Mouse (Mus musculus) kidney, adult 11 months (tissue): ENCODE results near the gene Hid1.

Experiments
- DNase-seq: peaks from one replicate; pipeline ENCODE4 v3.0.0; 2022

Gene Hid1

GRCm38 (mm10) chr11:115335223-115335622, 32.3 kb downstream of the Hid1 start:
- no peak for DNase-seq

- DNase-seq: no peak
Observed at GRCm38 (mm10) chr11:115334531-115334930, 33.0 kb downstream of the Hid1 start, which contains the start of gene Otop3. TSS of gene Otop3 (plus strand) at chr11:115334731.

DNA sequence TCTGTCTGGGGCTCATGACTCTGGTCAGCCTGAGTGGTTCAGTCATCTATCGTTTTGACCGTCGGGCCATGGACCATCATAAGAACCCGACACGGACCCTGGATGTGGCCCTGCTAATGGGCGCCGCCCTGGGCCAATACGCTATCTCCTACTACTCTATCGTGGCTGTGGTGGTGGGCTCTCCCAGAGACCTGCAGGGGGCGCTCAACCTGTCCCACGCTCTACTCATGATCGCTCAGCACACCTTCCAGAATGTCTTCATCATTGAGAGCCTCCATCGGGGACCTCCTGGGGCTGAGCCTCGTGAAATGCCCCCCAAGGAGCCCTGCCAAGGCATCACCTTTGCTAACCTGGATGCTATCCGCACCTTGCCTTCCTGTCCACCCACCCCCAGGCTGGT, 38.2 kb downstream of the Hid1 start:
- DNase-seq: no peak

DNA sequence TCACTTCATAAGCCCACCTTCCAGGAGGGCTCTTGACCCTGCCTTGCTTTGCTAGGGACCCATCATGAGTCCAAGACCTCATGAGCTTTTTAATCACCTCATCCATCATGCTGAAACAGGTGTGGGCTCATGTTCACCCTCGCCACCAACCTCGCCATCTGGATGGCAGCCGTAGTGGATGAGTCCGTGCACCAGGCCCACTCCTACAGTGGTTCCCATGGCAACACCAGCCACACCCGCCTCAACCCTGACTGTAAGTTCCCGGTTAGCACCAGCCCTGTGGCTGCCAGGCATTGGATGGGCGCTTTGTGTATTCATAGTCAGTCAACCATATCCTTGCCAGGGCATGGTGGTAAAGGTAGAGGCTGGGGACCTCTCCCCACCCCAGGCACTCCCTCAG, 40.8 kb downstream of the Hid1 start:
- DNase-seq: no peak

GRCm38 (mm10) chr11:115323354-115323753, 44.2 kb downstream of the Hid1 start:
- no peak for DNase-seq

DNA sequence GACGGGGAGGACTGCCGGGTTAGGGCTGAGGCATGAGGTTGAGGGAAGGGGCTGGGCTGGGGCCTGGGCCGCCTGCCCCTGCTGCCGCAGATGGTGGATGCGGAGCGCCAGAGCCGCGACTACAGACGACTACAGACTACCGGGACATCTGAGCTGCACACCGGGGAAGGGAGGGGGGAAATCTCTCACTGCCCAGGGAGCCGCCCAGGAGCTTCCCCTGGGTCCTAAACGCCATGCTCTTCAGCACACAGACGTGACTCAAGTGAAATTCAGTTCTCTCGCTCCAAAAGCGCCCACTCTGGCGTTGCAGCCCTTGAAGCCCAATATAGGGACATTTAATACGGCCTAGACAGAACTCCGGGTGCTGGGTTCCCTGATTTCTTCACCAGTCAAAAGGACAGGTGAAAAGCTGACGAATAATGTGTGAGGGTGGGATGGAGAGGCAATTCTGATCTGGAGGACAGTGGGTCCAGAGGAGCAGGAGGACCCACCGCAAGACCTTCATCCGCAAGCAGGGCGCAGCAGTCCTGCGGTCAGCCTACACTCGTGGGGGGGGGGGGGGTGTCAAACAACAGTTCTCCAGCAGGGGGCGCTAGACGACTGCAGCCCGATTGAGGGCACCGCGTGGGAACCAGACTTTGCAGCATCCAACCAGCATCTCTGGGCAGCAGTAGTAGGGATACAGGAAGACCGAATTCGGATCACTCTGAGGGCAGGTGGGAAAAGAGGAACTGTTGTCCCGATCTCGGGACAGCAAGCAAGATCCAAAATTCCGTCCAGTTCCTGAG, 45.5 kb downstream of the Hid1 start, which contains the start of gene Ush1g:
Ush1g (minus strand) TSS at position 136 of the 788 bp plus-strand sequence.
- DNase-seq: no peak

DNA sequence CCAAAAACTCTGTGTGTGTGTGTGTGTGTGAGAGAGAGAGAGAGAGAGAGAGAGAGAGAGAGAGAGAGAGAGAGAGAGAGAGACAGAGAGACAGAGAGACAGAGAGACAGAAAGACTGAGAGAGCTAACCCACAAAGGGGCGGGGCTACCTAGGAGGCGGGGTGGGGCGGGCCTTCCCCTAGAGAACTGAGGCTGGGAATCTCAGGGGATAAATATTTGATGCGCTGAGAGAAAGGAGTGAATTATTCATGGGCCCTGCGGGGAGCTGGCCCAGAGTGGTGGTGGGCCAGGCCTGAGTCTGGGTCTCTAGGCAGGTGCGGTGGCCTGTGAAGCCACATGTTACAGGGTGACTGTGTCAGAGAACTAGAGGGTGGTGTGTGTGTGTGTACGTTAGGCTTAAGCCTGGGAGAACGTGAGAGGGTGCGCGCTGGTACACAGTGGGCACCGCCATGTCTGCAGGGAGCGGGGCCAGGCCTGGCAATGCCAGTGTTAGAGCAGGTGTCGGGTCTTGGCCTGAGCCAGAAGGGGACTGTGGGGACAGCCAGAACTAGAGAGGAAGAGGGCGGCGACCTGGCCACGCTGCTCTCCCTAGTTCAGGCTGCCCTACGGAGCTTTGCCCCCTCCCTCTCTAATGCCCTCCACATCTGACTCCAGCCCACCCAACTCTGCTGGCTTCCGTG, 47.7 kb downstream of the Hid1 start:
- no peak for DNase-seq

DNA sequence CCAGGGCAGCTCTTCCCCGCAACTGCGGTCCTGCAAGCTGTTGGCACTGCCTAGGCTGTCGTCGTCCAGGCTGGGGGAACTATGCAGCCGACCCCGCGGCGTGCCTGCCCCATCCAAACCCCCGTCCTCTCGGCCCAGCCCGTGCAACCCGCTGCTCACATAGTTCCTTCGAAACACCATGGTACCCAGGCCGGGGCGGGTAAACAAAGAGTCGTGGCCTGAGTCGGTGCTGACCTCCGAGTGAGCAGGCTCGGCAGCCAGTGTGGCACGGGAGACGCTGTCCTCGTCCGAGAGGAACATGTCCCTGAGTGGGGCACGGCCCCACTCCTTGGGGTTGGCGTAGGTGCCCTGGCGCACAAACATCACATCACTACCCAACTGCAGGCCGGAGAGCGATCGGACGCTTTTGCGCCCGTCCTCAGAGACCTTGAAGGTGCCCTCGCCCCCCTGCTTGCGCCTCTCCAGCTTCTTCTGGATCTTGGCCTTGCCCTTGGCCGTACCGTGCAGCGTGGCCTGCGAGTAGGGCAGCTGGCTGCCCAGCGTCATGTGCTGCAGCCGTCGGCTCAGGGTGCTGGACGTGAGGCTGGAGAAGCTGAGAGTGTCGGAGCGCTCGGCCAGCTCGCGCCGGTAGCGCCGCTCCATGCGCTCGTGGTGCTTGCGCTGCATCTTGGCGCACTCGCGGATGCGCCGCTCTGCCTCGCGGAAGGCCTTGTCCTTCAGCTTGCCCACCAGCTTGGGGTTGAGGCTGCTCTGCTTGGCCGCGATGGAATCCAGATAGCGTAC, 49.1 kb downstream of the Hid1 start:
- DNase-seq: no peak

DNA sequence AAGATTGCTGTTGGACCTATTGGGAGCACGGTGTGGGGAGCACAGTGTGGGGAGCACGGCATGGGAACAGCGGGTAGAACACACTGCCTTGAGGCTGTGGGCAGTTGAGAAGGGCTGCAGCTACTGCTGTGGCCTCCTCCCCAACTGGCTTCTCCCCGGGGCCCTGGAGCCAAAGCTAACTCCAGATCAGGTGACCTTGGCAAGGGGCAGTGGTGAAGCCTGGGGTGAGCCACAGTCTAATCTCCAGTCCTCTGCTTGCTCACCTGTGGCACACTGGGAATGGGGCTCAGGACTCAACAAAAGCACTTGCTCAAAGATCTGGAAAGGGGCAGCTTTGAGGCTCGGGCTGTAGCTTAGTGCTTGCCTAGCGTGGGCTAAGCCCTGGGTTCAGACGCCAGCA, 50.4 kb downstream of the Hid1 start:
- no peak for DNase-seq

- DNase-seq: no peak
Observed at GRCm38 (mm10) chr11:115314249-115314648, 53.3 kb downstream of the Hid1 start.

GRCm38 (mm10) chr11:115308781-115309180, 58.8 kb downstream of the Hid1 start:
- no peak for DNase-seq

DNA sequence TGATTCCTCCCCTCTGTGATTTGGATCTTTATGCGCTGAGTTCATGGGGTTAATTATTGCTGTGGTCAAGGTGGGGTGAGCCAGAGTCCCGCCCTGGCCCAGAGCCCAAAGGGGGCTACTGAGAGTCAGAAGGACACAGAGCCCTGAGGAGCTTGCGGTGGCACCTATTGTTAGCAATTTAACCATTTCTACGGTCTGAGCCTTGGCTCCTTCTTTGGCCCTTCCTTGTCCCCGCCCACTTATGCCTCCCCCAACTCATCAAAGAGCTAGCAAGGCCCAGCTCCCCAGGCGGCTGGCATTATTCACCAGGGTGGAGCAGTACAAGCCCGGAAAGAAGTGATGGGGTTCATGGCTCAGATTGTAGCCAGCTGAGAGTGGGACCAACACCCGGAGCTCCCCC, 60.7 kb downstream of the Hid1 start, which contains the start of gene Otop2:
Otop2 (plus strand) TSS at position 301 of the 400 bp plus-strand sequence.
- no peak for DNase-seq

GRCm38 (mm10) chr11:115303167-115303566, 64.4 kb downstream of the Hid1 start:
- DNase-seq: no peak

GRCm38 (mm10) chr11:115301351-115301750, 66.2 kb downstream of the Hid1 start:
- DNase-seq: no peak

DNA sequence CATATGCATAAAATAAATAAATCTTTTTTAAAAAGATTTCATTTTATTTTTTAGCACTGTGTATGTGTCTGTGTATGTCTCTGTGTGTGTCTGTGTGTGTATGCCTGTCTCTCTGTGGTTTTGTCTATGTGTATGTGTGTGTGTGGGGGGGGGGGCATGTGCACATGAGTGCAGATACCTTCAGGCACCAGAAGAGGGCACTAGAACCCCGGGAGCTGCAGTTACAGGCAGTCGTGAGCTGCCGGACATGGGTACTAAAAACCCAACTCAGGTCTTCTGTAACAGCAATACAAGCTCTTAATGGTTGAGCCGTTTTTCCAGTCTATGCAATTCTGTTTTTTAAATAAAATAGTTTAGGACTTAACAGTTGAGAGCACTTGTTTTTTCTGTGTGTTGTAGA, 66.8 kb downstream of the Hid1 start:
- no peak for DNase-seq

DNA sequence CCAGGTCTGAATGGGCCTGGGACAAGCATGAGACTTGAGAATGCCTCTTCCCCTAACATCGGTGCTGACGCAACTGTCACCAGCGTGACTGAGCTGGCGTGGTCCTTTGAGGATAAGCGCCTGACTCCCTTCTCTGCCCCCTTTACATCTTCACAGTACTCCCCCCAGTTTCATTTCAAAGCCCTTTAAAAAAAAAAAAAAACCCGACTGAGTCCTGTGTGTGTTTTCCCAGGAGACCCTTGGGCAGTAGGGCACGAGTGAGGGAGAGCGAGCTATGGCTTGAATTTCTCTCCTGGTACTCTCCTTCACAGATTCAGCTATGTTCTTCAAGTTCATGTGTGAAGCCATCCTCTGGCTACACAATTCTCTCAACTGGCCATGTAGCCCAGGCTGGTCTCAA, 69.4 kb downstream of the Hid1 start:
- no peak for DNase-seq
